Mouse (Mus musculus): ENCODE measurements at regions not wholly inside any gene's neighbourhood (a gene's known extent, or its start where the extent isn't known, plus 50 kb on each side); places are given as distances from the start of the nearest gene placed in this dataset.
"Not testable (repeated sequence)": the region's sequence is repeated elsewhere in the genome, so short reads cannot be mapped to it uniquely, and the experiment has no call there.

GRCm38 (mm10) chr5:68252671-68253070, 221.0 kb downstream of the Grxcr1 start:
- peak; percentile 16 to 70 for DNase-seq (ENCODE audit: low spot score in 2 of 2)

DNA sequence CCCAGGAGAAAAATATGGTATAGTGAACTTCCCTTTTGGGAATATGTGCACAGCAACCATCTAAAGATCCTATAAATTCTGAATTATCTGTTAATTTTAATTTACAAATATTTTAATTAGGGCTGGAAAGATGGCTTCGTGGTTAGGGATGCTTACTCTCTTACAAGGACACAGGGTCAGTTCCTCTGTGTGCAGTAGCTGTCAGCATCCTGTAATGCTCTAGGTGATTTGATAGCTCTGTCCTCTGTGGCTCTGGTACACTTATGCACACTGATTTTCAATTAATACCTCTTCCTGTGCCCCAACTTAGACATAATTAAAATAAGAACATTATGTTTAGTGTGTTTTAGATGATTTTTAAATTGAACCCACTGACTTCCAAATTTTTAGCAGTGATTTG, 221.8 kb downstream of the Grxcr1 start:
- no peak for DNase-seq (ENCODE audit: low spot score in 2 of 2)

GRCm38 (mm10) chr5:68254111-68254510, 222.5 kb downstream of the Grxcr1 start:
- DNase-seq (ENCODE audit: low spot score in 2 of 2): no peak

DNA sequence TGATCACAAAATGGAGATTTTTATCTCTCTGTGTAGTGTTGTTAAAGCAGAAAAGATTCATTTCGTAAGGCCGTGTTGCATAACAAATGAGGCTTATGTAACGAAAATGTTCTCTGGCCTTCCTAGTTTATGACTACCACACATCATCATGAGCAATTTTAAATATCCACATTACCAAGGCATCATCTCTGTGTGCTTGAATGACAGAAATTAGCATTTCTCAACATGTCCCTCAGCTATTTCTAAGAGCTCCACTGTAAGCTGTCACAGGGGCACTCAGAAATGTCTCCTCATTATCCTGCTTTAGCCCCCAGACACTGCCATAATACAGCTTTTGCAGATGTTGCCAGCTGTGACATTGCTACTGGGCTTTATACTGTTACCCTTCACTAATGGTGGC, 232.6 kb downstream of the Grxcr1 start:
- DNase-seq (ENCODE audit: low spot score in 2 of 2): no peak

DNA sequence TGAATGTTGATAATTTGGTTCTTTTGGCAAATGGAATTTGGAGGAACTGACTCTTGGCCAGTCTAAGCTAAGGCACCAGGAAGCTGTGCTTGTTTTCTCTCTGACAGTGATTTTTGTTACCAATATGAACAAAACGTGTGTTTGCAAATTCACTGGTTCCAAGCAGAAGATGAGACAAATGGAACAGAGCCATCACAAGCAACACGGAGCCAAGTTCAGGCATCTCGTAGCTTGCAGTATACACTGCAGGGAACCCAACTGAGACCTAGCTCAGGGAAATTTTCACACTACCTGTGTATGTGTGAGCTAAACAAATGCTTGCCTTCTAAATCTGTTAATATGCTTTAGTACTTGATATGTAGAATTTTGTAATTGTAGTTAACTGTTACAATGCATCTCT, 242.6 kb downstream of the Grxcr1 start:
- DNase-seq (ENCODE audit: low spot score in 2 of 2): no peak

- DNase-seq (ENCODE audit: low spot score in 2 of 2): no peak
Observed at GRCm38 (mm10) chr5:68275558-68276263, 244.1 kb downstream of the Grxcr1 start.

GRCm38 (mm10) chr5:68295774-68296173, 264.1 kb downstream of the Grxcr1 start:
- DNase-seq (ENCODE audit: low spot score in 2 of 2): not testable (repeated sequence)

DNA sequence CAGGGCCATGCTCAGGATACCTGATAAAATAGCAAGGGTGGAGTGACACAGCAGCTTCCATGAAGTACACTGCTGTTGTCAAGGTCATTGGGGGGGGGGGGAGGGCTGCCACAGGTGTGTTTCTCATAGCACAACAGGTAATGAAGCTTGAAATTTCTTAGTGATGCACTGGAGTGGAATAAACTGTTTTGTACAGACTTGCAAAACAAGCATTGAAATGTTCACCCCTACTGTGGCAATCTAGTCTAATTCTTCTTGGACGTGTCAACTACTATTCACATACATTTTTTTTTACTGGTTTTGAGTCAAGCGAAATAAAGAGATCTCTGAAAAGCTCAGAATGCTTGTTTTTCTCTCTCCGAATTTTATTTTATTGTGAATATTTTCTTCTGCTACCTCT, 281.6 kb downstream of the Grxcr1 start:
- DNase-seq (ENCODE audit: low spot score in 2 of 2): no peak

GRCm38 (mm10) chr5:68318979-68319378, 287.3 kb downstream of the Grxcr1 start:
- DNase-seq (ENCODE audit: low spot score in 2 of 2): no peak

DNA sequence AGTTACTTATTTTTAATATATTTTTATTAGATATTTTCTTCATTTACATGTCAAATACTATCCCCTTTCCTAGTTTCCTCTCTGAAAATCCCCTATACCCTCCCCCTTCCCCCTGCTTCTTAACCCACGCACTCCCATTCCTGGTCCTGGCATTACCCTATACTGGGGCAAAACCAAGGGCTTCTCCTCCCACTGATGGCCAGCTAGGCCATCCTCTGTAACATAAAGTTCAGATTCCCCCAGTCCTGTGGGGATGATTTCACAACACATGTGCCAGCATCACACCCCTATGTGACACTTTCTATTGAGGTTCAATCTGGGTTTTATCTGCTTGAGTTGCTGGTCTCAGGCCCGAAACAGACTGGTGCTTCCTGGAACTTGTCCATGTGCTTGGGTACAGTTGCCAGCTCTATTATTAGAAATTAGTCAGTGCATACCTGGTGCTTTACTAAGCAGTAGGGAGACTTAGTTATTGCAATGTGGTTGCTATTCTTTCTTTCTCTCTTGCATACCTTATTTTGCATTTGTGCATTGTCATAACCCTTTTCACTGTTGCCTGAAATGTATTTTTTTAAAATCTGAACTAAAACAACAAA, 295.5 kb downstream of the Grxcr1 start:
- DNase-seq (ENCODE audit: low spot score in 2 of 2): no peak

- DNase-seq (ENCODE audit: low spot score in 2 of 2): no peak
Observed at GRCm38 (mm10) chr5:68329311-68329710, 297.7 kb downstream of the Grxcr1 start.

GRCm38 (mm10) chr5:68329828-68330227, 298.2 kb downstream of the Grxcr1 start:
- no peak for DNase-seq (ENCODE audit: low spot score in 2 of 2)

DNA sequence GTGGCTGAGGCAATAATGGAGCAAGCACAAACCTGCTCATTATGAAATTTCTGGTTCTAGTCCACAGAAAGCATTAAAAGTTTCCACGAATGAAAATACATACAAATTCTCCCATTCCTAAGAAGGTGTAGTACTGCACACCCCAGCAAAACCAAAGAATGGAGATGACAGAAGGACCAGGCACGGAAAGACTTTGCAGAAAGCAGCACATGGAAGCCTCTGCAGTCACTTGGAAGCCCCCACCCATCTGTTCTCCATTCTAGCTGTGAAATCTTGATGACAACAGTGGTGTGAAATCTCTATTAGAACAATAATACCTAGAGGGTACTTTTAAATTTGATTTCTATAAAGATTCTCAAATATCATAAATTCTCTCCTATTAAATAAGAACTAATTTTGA, 319.3 kb downstream of the Grxcr1 start:
- DNase-seq (ENCODE audit: low spot score in 2 of 2): peak in 1 of 2 experiments; percentile 31

GRCm38 (mm10) chr5:68351793-68352192, 320.2 kb downstream of the Grxcr1 start:
- peak; percentile 20 to 63 for DNase-seq (ENCODE audit: low spot score in 2 of 2)

GRCm38 (mm10) chr5:68353211-68353610, 321.6 kb downstream of the Grxcr1 start:
- DNase-seq (ENCODE audit: low spot score in 2 of 2): no peak

GRCm38 (mm10) chr5:68353816-68354215, 322.2 kb downstream of the Grxcr1 start:
- not testable (repeated sequence) for DNase-seq (ENCODE audit: low spot score in 2 of 2)

GRCm38 (mm10) chr5:68361581-68362211, 330.1 kb downstream of the Grxcr1 start:
- DNase-seq (ENCODE audit: low spot score in 2 of 2): no peak

- no peak for DNase-seq (ENCODE audit: low spot score in 2 of 2)
Observed at GRCm38 (mm10) chr5:68373082-68373481, 341.4 kb downstream of the Grxcr1 start.
